Mouse (Mus musculus) liver, embryonic 16.5 days (tissue): ENCODE results near the gene Prtn3. TPM values are rescaled to one million over a fixed set of nuclear protein-coding genes. Genes with fewer than 3 reads are reported as not detected.

ENCODE experiments used
- ATAC-seq: fragments of 200-750 bp; cut with Nextera tagmentation; 2 replicates; pipeline ENCODE4 v1.8.0; 2017; ENCODE audit warnings: low read depth, mild to moderate bottlenecking, moderate number of reproducible peaks, moderate library complexity
- H3K27ac ChIP-seq: fragments of 300-500 bp; sonication (generic); 2 replicates; pipeline ENCODE4 v1.5.1; 2014; ENCODE audit warnings: mild to moderate bottlenecking, low read length
- H3K27me3 ChIP-seq: fragments of 300-500 bp; sonication (generic); 2 replicates; pipeline ENCODE4 v1.6.1; 2014; ENCODE audit warnings: low read depth, low read length, mixed read lengths; ENCODE audit not compliant: control insufficient read depth, insufficient read depth
- H3K36me3 ChIP-seq: fragments of 300-500 bp; sonication (generic); 2 replicates; pipeline ENCODE4 v1.6.1; 2014; ENCODE audit warnings: mild to moderate bottlenecking; ENCODE audit not compliant: control insufficient read depth, insufficient read depth
- H3K4me1 ChIP-seq: fragments of 300-500 bp; sonication (generic); 2 replicates; pipeline ENCODE4 v1.6.1; 2014; ENCODE audit warnings: low read depth, low read length, mixed read lengths; ENCODE audit not compliant: control insufficient read depth
- H3K4me2 ChIP-seq: fragments of 300-500 bp; sonication (generic); 2 replicates; pipeline ENCODE4 v1.6.1; 2014; ENCODE audit warnings: low read depth, low read length, mixed read lengths
- H3K4me3 ChIP-seq: fragments of 300-500 bp; sonication (generic); 2 replicates; pipeline ENCODE4 v1.5.1; 2014; ENCODE audit warnings: low read depth, mild to moderate bottlenecking, low read length
- H3K9ac ChIP-seq: fragments of 300-500 bp; sonication (generic); 2 replicates; pipeline ENCODE4 v1.6.1; 2014; ENCODE audit warnings: low read depth, low read length
- H3K9me3 ChIP-seq: fragments of 300-500 bp; sonication (generic); replicated peaks from 2 replicates; pipeline ENCODE4 v1.6.1; 2016; ENCODE audit warnings: low read length; ENCODE audit not compliant: control insufficient read depth
- WGBS: fragments of 180-500 bp; shearing (Covaris S2); extraction: QIAGEN DNeasy Blood & Tissue Kit; methylation state at CpG from one replicate; pipeline ENCODE4 v1.1.7; 2014; ENCODE audit not compliant: insufficient replicate concordance; 5-methylcytosine and 5-hydroxymethylcytosine counted together
- polyA plus RNA-seq: library from polyadenylated mRNA; unstranded; fragments of >200 nt; fragmentation: Nextera tagmentation; extraction: Ambion mirVana; gene quantifications from 2 replicates; pipeline ENCODE4 v1.2.1, GENCODE M21; 2015

Prtn3 gene
- polyA plus RNA-seq, 1 experiment from 2014 or later = 96.8 TPM

DNA sequence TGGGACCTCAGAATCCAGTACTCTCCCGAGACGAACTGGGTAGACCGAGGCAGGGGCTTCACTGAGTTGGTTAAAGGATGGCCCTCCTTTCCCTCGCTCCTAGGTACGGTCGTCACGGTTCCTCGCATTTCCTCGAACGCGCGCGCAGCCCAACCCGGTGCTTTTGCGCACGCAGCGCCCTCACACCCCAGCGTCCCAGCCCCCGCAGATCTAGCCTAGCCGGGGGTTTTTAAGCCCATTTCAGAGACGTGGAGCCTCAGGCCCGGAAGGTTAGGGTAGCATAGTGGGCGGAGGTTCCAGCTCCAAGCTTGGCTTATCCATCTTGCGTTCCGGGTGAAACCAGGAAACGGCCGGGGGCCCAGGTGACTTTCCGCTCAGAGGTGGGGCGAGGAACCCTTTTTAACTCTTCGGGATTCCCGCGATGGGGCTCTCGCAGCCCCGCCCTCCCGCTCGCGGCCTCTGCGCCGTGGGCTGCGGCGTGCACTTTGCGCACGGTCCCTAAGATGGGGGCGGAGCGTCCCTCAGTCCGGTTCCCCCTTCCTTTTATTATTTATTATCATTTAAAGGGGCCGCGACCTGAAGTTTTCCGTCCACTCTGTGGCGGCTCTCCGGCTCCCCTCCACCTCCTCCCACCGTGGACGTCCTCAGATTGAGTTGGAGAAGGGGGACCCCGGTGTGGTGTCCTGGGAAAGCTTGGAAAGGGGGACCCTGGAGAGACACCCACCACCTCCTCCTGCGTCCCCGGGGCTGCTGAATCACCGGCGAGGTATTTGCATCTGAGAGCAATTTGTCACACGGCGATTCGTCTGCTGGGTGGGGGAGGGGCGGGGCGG is 52.4 kb downstream of the Prtn3 start, which contains the start of gene Arid3a:
Arid3a (plus strand) TSS at position 553 of the 833 bp plus-strand sequence.
- Histone ChIP-seq H3K36me3 (no peaks in the 10 kb centered on the region), H3K27me3 (peaks cover 17% of the 10 kb centered on the region), H3K9me3 (no peaks in the 10 kb centered on the region), H3K9ac (peak within 1 kb of the TSS; percentile 87), H3K27ac (peak within 1 kb of the TSS; percentile 88), H3K4me1 (peaks cover 33% of the 10 kb centered on the region), H3K4me2 (peak within 1 kb of the TSS; percentile 91), H3K4me3 (peak within 1 kb of the TSS; percentile 84)
- WGBS = under 1% methylated on average over 63 of the region's 63 CpGs
- peak; percentile 76 for ATAC-seq

DNA sequence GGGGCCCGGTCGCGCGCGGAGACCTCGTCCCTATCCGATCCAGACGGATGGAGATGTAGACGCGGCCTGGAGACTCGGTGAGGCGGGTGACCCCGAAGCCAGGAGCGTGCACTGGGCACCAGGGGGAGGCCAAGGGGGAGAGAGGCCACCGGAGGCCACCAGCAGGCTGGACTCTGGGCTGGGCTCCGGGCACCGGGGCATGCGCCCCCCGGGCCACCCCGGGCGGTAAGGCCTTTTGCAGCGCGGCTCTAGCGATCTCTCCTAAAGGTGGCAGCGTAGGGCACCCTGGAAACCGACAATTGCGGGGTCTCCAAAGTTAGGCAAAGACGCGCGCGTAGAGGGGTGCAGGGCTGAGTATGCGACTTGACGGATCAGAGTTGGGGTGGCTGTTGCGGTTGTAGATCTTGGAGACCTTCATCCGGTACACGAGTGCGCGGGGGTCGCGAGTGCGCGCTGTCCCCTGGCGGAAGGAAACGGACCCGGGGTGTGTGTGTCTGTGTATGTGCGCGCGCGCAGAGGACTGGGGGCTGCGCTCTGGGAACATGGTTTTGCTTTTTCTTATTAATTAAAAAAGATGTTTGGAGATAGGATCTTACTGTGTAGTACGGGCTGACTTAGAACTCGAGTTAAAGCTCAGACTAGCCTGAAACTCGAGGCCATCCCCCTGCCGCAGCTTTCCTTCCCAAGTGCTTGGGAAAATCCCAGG is 53.2 kb downstream of the Prtn3 start:
- ATAC-seq = peak; percentile 17
- Histone ChIP-seq H3K4me3 (peak overlapping the region; percentile 84), H3K4me2 (peak overlapping the region; percentile 91), H3K9ac (peak overlapping the region; percentile 87), H3K27me3 (peaks cover 9% of the 10 kb centered on the region), H3K4me1 (peaks cover 39% of the 10 kb centered on the region), H3K27ac (peak overlapping the region; percentile 88), H3K36me3 (no peaks in the 10 kb centered on the region), H3K9me3 (no peaks in the 10 kb centered on the region)
- WGBS = under 1% methylated on average over 54 of the region's 54 CpGs

DNA sequence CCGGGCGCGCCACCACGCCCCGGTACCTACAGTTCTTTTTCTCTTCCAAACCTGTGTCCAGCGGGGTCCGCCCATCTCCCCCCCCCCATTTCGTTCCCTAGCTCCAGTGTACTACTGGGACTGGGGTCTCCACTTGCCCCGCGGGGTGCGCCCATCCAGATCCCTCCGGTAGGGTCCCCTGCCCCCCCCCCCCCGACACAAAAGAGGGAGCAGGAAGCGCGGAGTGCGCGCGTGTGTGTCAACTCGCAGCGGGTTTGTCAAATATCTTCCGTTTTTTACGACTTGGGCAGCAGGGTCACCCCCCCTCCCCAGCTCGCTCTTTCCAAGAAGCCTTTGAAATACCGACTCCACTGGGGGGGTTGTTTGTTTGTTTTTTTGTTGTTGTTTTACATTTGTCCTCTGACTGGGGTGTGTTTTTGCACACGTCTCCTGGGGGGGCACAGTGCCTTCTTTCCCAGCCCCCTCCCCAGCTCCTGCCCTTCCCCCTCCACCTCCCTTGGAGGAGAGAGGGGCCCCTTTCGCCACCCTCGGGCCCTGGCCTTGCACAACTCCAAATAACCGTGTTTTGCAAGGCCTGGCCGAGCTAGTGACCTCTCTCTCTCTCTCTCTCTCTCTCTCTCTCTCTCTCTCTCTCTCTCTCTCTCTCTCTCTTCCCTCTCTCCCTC is 53.9 kb downstream of the Prtn3 start:
- Histone ChIP-seq H3K27me3 (peaks cover 3% of the 10 kb centered on the region; the same call in 1 of the 2 replicates), H3K9ac (peak overlapping the region; percentile 87), H3K4me1 (peaks cover 46% of the 10 kb centered on the region), H3K4me3 (peak overlapping the region; percentile 84), H3K4me2 (peak overlapping the region; percentile 91), H3K36me3 (no peaks in the 10 kb centered on the region), H3K27ac (peak overlapping the region; percentile 88), H3K9me3 (no peaks in the 10 kb centered on the region)
- ATAC-seq = no peak
- WGBS = 2% methylated on average over 29 of the region's 29 CpGs

DNA sequence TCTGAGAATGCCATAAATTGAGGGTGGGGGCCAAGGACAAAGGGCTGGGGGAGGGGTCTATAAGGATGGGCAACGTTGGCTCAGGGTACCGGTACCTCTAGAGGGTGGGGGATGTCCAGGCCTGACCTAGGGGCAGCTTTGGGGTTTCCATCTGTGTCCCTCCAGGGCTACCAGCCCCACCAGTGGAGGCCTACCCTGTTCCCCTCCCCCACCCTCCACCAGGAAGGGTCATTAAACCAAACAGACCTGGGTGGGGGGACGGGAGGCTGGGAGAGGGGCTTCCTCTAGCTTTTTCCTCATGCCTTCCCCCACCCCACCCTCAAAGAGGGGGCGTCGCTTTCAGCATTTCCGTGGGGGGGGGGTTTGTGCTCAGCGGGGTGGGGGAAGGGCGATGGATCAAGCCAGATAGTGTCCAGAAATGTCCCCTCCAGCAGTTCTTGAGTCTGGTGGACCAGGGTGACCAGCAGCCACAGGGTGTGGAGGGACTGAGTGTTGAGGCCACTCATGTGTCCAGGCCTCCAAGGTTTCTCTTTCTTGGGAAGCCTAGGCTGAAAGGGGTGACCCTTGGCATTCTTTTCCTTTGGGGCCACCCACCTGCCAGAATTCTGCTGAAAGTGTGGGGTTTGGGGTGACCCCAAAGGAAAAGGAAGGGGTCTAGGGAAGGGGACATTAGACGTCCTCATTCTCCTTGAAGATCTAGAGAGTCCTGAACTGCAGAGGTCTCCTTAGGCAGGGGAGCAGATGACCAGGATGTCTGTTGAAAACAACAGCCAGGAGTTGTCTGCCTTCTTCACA is 54.8 kb downstream of the Prtn3 start:
- peak overlapping the region; percentile 84 for H3K4me3 ChIP-seq

DNA sequence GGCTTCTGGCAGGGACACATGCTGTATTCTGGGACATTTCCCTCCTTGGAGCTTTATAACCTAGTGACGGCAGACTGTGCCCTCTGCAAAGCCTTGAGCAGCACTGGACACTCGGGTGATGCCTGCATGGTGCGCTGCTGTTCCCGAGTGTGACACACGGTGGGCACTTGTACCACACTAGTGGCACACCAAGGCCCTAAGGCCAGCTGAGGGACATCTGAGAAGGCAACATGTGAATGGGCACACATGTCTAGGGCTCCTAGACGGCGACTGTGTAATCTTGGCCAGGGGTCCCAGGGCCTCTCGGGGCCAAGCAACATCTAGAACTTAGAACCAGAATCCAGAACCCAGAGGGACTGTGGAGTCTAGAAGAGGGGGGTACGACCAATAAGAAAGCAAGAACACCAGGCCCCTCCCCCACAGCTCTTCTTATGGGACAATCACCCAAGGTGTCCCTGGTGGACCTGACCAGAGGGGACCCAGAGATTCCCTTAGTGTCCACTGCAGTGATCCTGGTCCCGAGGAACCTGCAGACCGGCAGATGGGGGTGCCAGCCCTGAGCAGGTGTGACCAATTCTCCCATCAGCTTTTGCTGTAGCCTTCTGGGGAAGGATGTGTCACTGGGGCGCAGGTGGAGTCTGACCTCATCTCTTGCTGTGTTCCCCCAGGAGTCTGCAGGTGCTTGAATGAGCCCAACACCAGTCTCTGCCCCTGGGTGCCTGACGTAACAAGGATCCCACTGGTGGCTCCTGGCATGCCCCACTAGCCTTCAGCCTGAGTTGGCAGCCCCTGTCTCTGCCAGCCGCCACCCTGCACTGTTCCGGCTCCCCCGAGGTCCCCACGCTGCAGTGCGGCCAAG is 55.9 kb downstream of the Prtn3 start:
- H3K4me2 ChIP-seq = no peak overlapping the region
- no peak overlapping the region for H3K4me3 ChIP-seq
- no peak overlapping the region for H3K27ac ChIP-seq
- no peaks in the 10 kb centered on the region for H3K9me3 ChIP-seq
- no peak for ATAC-seq
- no peaks in the 10 kb centered on the region for H3K27me3 ChIP-seq
- WGBS = 81% methylated on average over 18 of the region's 18 CpGs
- no peaks in the 10 kb centered on the region for H3K36me3 ChIP-seq
- no peak overlapping the region for H3K9ac ChIP-seq
- peaks cover 64% of the 10 kb centered on the region for H3K4me1 ChIP-seq

More for the DNA sequence above, 54.8 kb downstream of the Prtn3 start:
- H3K27me3 ChIP-seq = no peaks in the 10 kb centered on the region
- H3K27ac ChIP-seq = peak overlapping the region; percentile 31
- H3K36me3 ChIP-seq = no peaks in the 10 kb centered on the region
- WGBS = 26% methylated on average over 8 of the region's 9 CpGs
- H3K4me1 ChIP-seq = peaks cover 55% of the 10 kb centered on the region
- no peaks in the 10 kb centered on the region for H3K9me3 ChIP-seq
- peak overlapping the region; percentile 40 for H3K4me2 ChIP-seq
- H3K9ac ChIP-seq = peak overlapping the region; percentile 32; the same call in 1 of the 2 replicates
- ATAC-seq = no peak

DNA sequence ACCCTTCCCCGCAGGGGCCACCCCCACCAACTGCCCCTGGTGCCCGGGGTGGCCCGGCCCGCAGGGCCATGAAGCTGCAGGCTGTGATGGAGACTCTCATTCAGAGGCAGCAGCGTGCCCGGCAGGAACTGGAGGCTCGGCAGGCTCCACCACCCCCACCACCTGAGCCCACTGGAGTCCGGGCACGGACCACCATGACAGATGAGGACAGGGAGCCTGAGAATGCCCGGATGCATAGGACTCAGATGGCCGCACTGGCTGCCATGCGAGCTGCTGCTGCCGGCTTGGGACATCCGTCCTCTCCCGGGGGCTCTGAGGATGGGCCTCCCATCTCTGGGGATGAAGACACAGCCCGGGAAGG is 56.5 kb downstream of the Prtn3 start:
- no peak overlapping the region for H3K27ac ChIP-seq
- H3K27me3 ChIP-seq = no peaks in the 10 kb centered on the region
- no peak for ATAC-seq
- peaks cover 62% of the 10 kb centered on the region for H3K4me1 ChIP-seq
- no peaks in the 10 kb centered on the region for H3K36me3 ChIP-seq
- 83% methylated on average over 16 of the region's 16 CpGs for WGBS
- no peak overlapping the region for H3K9ac ChIP-seq
- no peak overlapping the region for H3K4me2 ChIP-seq
- no peaks in the 10 kb centered on the region for H3K9me3 ChIP-seq
- no peak overlapping the region for H3K4me3 ChIP-seq

DNA sequence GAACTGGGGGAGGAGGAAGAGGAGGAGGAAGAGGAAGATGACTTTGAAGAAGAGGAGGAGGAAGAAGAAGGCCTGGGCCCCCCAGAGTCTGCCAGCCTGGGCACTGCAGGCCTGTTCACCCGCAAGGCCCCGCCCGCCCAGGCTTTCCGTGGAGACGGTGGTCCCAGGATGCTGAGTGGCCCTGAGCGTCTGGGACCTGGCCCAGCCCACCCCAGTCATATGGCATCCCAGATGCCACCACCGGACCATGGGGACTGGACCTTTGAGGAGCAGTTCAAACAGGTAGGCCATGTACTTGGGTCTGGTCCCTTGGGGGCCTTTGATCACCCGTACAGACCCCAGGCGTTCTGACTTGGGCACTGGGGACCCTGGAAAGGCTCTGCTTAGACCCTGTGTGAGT is 57.5 kb downstream of the Prtn3 start:
- 67% methylated on average over 9 of the region's 9 CpGs for WGBS
- Histone ChIP-seq H3K4me1 (peaks cover 59% of the 10 kb centered on the region), H3K27ac (no peak overlapping the region), H3K9ac (no peak overlapping the region), H3K27me3 (no peaks in the 10 kb centered on the region), H3K36me3 (no peaks in the 10 kb centered on the region), H3K9me3 (no peaks in the 10 kb centered on the region), H3K4me3 (no peak overlapping the region), H3K4me2 (no peak overlapping the region)
- ATAC-seq = no peak

DNA sequence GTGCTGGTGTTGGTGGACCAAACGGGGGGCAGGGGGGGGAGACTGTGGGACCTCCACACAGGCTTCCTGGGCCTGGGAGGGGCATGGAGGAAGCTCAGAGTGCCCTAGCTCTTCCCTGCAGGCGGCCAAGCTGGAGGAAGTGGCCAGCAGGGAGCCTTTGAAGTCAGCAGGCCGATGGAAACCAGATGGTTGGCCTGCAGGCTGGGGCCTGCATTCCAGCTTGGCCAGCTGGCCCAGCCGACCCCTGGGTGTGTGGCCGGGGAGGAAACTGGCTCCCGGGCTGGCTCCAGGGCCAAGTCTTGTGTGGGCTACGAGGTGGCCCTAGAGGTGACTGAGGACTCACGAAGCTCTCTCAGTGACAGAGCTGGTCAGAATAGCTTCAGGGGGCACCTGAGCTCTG is 58.5 kb downstream of the Prtn3 start:
- no peak overlapping the region for H3K4me2 ChIP-seq
- H3K27ac ChIP-seq = peak overlapping the region; percentile 16; the same call in 1 of the 2 replicates
- no peak for ATAC-seq

More for the DNA sequence above, 58.5 kb downstream of the Prtn3 start:
- H3K4me3 ChIP-seq = no peak overlapping the region
- 58% methylated on average over 8 of the region's 8 CpGs for WGBS
- H3K4me1 ChIP-seq = peaks cover 66% of the 10 kb centered on the region
- H3K9me3 ChIP-seq = no peaks in the 10 kb centered on the region
- peak overlapping the region; percentile 9; the same call in 1 of the 2 replicates for H3K9ac ChIP-seq
- H3K36me3 ChIP-seq = no peaks in the 10 kb centered on the region
- H3K27me3 ChIP-seq = no peaks in the 10 kb centered on the region
